Mouse (Mus musculus) olfactory bulb, adult 2 months (tissue): ENCODE results near the gene Olfr1344.

Experiments
- CTCF ChIP-seq: fragments of 200-500 bp; IDR thresholded peaks from 2 replicates; pipeline ENCODE4 v1.5.1; 2012; ENCODE audit warnings: low read depth, mild to moderate bottlenecking, low read length, moderate library complexity; ENCODE audit not compliant: insufficient read depth
- POLR2A ChIP-seq: fragments of 200-500 bp; IDR thresholded peaks from 2 replicates; pipeline ENCODE4 v1.6.1; 2012; ENCODE audit warnings: mild to moderate bottlenecking, low read depth, low read length, moderate library complexity; ENCODE audit not compliant: insufficient read depth

- no peak for TF ChIP-seq CTCF
- no peak for TF ChIP-seq POLR2A
Observed at GRCm38 (mm10) chr7:6429381-6429780, 9.1 kb upstream of the Olfr1344 start.
